Mouse (Mus musculus) urinary bladder, postnatal 4 days (tissue): ENCODE data around the gene Adrm1.

Experiments used
- DNase-seq, 2 experiments: peaks; one replicate each; pipeline ENCODE4 v3.0.0; 2021 to 2022; ENCODE audit warnings: low spot score in 2 of 2

The Adrm1 gene

GRCm38 (mm10) chr2:180184752-180185109, 13.4 kb downstream of the Adrm1 start:
- DNase-seq: no peak

GRCm38 (mm10) chr2:180185686-180186085, 14.4 kb downstream of the Adrm1 start:
- no peak for DNase-seq

GRCm38 (mm10) chr2:180187362-180187761, 16.1 kb downstream of the Adrm1 start:
- no peak for DNase-seq

- no peak for DNase-seq
These were observed 25.5 kb downstream of the Adrm1 start for GRCm38 (mm10) chr2:180196610-180197322.

GRCm38 (mm10) chr2:180197323-180198037, 26.2 kb downstream of the Adrm1 start:
- no peak for DNase-seq

GRCm38 (mm10) chr2:180198782-180199181, 27.5 kb downstream of the Adrm1 start:
- DNase-seq: no peak

- DNase-seq: no peak
These were observed 29.4 kb downstream of the Adrm1 start for GRCm38 (mm10) chr2:180200681-180201080.

GRCm38 (mm10) chr2:180201303-180201702, 30.0 kb downstream of the Adrm1 start:
- no peak for DNase-seq

- no peak for DNase-seq
These were observed 31.0 kb downstream of the Adrm1 start for GRCm38 (mm10) chr2:180202263-180202662.

GRCm38 (mm10) chr2:180202805-180203204, 31.5 kb downstream of the Adrm1 start:
- no peak for DNase-seq

GRCm38 (mm10) chr2:180204501-180204900, 33.2 kb downstream of the Adrm1 start:
- DNase-seq: no peak

- no peak for DNase-seq
These were observed 34.0 kb downstream of the Adrm1 start for GRCm38 (mm10) chr2:180205083-180205955.

GRCm38 (mm10) chr2:180205956-180206280, 34.6 kb downstream of the Adrm1 start:
- no peak for DNase-seq

- no peak for DNase-seq
These were observed 36.6 kb downstream of the Adrm1 start for GRCm38 (mm10) chr2:180207840-180208239.

GRCm38 (mm10) chr2:180208976-180209375, 37.7 kb downstream of the Adrm1 start:
- DNase-seq: no peak

- DNase-seq: no peak
These were observed 41.0 kb downstream of the Adrm1 start for GRCm38 (mm10) chr2:180212255-180212654.

GRCm38 (mm10) chr2:180214352-180214978, 43.2 kb downstream of the Adrm1 start:
- no peak for DNase-seq

GRCm38 (mm10) chr2:180215011-180215461, 43.8 kb downstream of the Adrm1 start:
- DNase-seq: no peak

GRCm38 (mm10) chr2:180215951-180216350, 44.7 kb downstream of the Adrm1 start:
- no peak for DNase-seq

- DNase-seq: no peak
These were observed 45.6 kb downstream of the Adrm1 start for GRCm38 (mm10) chr2:180216921-180217320.

- no peak for DNase-seq
These were observed 46.3 kb downstream of the Adrm1 start for GRCm38 (mm10) chr2:180217587-180217986.

- no peak for DNase-seq
These were observed 47.0 kb downstream of the Adrm1 start for GRCm38 (mm10) chr2:180218241-180218640.
